13 mouse cellular contexts compared by ENCODE assay signal in genomic region chr7:129678431-129678830, GRCm38 (mm10).
DNase-seq lines count a peak whose midpoint lies in the region; ATAC-seq and TF ChIP-seq lines count a peak whose summit lies in the region.
"Had no signal": no experiment of that assay in that cellular context is flagged by ENCODE, and none has a peak within 500 bp of the region (broad histone marks: within the 10 kb centered on the region; RNA-seq: fewer than 3 reads in every experiment).

No protein-coding gene starts in this region.

- no peak for TF ChIP-seq POLR2A in limb, embryonic 14.5 days (IDR thresholded peaks at IDR 0.05; ENCODE audit: borderline replicate concordance, extremely low read depth, insufficient read depth, insufficient read length)

- H3K4me2 ChIP-seq in embryonic facial prominence, embryonic 15.5 days (replicated peaks) = no peak overlapping the region
- H3K4me2 ChIP-seq in limb, embryonic 14.5 days (replicated peaks; ENCODE audit: low read depth, low read length, severe bottlenecking) = no peak overlapping the region; the same call in 1 of the 2 replicates
- no peak overlapping the region for H3K4me2 ChIP-seq in stomach, embryonic 15.5 days
- H3K4me2 ChIP-seq: heart, embryonic 15.5 days; hindbrain, embryonic 15.5 days had no signal

- H3K9me3 ChIP-seq in embryonic facial prominence, embryonic 15.5 days (replicated peaks) = no peaks in the 10 kb centered on the region
- H3K9me3 ChIP-seq in limb, embryonic 14.5 days (ENCODE audit: control insufficient read depth, low read length) = no peaks in the 10 kb centered on the region
- H3K9me3 ChIP-seq in stomach, embryonic 15.5 days = no peaks in the 10 kb centered on the region
- H3K9me3 ChIP-seq: heart, embryonic 15.5 days; hindbrain, embryonic 15.5 days had no signal

- peak overlapping the region; percentile 19; the same call in 1 of the 2 replicates for H3K27ac ChIP-seq in embryonic facial prominence, embryonic 15.5 days (replicated peaks)
- peak overlapping the region; percentile 41 for H3K27ac ChIP-seq in limb, embryonic 14.5 days (replicated peaks; ENCODE audit: low read depth, low read length)
- peak overlapping the region; percentile 57 for H3K27ac ChIP-seq in stomach, embryonic 15.5 days
- H3K27ac ChIP-seq: heart, embryonic 15.5 days; hindbrain, embryonic 15.5 days; macrophage had no signal

- no peak overlapping the region for H3K9ac ChIP-seq in embryonic facial prominence, embryonic 15.5 days
- no peak overlapping the region for H3K9ac ChIP-seq in limb, embryonic 14.5 days (ENCODE audit: low read depth, low read length, severe bottlenecking)
- no peak overlapping the region for H3K9ac ChIP-seq in stomach, embryonic 15.5 days
- H3K9ac ChIP-seq: heart, embryonic 15.5 days; hindbrain, embryonic 15.5 days had no signal

- no peak overlapping the region for H3K4me3 ChIP-seq in embryonic facial prominence, embryonic 15.5 days (replicated peaks)
- H3K4me3 ChIP-seq in limb, embryonic 14.5 days (replicated peaks; ENCODE audit: low read length) = no peak overlapping the region
- no peak overlapping the region for H3K4me3 ChIP-seq in stomach, embryonic 15.5 days (replicated peaks)
- H3K4me3 ChIP-seq: heart, embryonic 15.5 days; hindbrain, embryonic 15.5 days had no signal

- no peaks in the 10 kb centered on the region for H3K27me3 ChIP-seq in embryonic facial prominence, embryonic 15.5 days
- no peaks in the 10 kb centered on the region for H3K27me3 ChIP-seq in limb, embryonic 14.5 days (ENCODE audit: control insufficient read depth, insufficient read depth, low read length)
- H3K27me3 ChIP-seq in stomach, embryonic 15.5 days (replicated peaks) = no peaks in the 10 kb centered on the region
- H3K27me3 ChIP-seq: heart, embryonic 15.5 days; hindbrain, embryonic 15.5 days had no signal

- DNase-seq in kidney, postnatal 4 days = peak; percentile 43 to 62
- DNase-seq in kidney, postnatal 25 days = no peak
- DNase-seq in limb, embryonic 14.5 days (ENCODE audit: low spot score) = no peak
- no peak for DNase-seq in layer of hippocampus, adult 11-12 months (ENCODE audit: low spot score)
- DNase-seq in left cerebral cortex, postnatal 10 days (ENCODE audit: extremely low spot score in 1 of 2, low spot score in 2 of 2) = no peak
- DNase-seq: cerebellum, adult 11 months; right cerebral cortex, postnatal 25 days; thymus, postnatal 4 days had no signal

- no peak for ATAC-seq in embryonic facial prominence, embryonic 15.5 days (ENCODE audit: insufficient number of reproducible peaks, low FRiP score, low TSS enrichment, low read depth)
- no peak; the same call in 1 of the 2 replicates for ATAC-seq in limb, embryonic 14.5 days (ENCODE audit: low FRiP score, low read depth)
- ATAC-seq in stomach, embryonic 15.5 days (ENCODE audit: insufficient read depth, low FRiP score, low read depth) = no peak

- 0 out of 2 replicates have a peak, but pooled peaks cover 8% of the 10 kb centered on the region for H3K4me1 ChIP-seq in embryonic facial prominence, embryonic 15.5 days
- H3K4me1 ChIP-seq in limb, embryonic 14.5 days (ENCODE audit: control insufficient read depth, insufficient read depth, low read length) = peaks cover 17% of the 10 kb centered on the region
- H3K4me1 ChIP-seq in stomach, embryonic 15.5 days = peaks cover 21% of the 10 kb centered on the region

- H3K36me3 ChIP-seq in embryonic facial prominence, embryonic 15.5 days = no peaks in the 10 kb centered on the region
- no peaks in the 10 kb centered on the region for H3K36me3 ChIP-seq in limb, embryonic 14.5 days (ENCODE audit: control insufficient read depth, insufficient read depth, low read length)
- H3K36me3 ChIP-seq in stomach, embryonic 15.5 days = no peaks in the 10 kb centered on the region
- H3K36me3 ChIP-seq: heart, embryonic 15.5 days; hindbrain, embryonic 15.5 days had no signal

- 52% methylated on average over 8 of the region's 8 CpGs for WGBS in embryonic facial prominence, embryonic 15.5 days
- WGBS in limb, embryonic 14.5 days = 11% methylated on average over 8 of the region's 8 CpGs
- 51% methylated on average over 8 of the region's 8 CpGs for WGBS in stomach, embryonic 15.5 days

- intact Hi-C loops in left cerebral cortex, postnatal 10 days (cut with DNase I) = no loop called here

Comparison
In these comparisons a context has a peak if more than half of its experiments do, and no peak if none do; other contexts are left out.
1. DNase-seq: peak in kidney, postnatal 4 days (2 of 2); none in kidney, postnatal 25 days (0 of 2), limb, embryonic 14.5 days (single experiment), layer of hippocampus, adult 11-12 months (single experiment) and left cerebral cortex, postnatal 10 days (0 of 2).
2. Peak in every context shown above with its lines, with median percentiles within 50 percentile points of each other: H3K27ac ChIP-seq.